Mouse (Mus musculus) MEL (cell line): ENCODE data around the gene Ell2. TPM values are rescaled to one million over a fixed set of nuclear protein-coding genes. Genes with fewer than 3 reads are reported as not detected.

ENCODE experiments used
- DNase-seq: peaks from one replicate; pipeline ENCODE4 v3.0.0; 2011; ENCODE audit warnings: low read depth, low spot score
- H3K27ac ChIP-seq: 2 replicates; pipeline ENCODE4 v1.5.1; 2012; ENCODE audit warnings: low read depth, mild to moderate bottlenecking, control low read depth, low read length, moderate library complexity; ENCODE audit not compliant: control insufficient read depth
- H3K27me3 ChIP-seq, 2 experiments: fragments of 150-350 bp in 1 of 2; sonication (generic) in 1 of 2; 2 replicates each; pipeline ENCODE4 v1.6.1; 2012; ENCODE audit warnings: low read length in 2 of 2, mild to moderate bottlenecking in 2 of 2, improper control_type of control experiment in 1 of 2, moderate library complexity in 1 of 2; ENCODE audit not compliant: insufficient read depth in 2 of 2, control insufficient read depth in 1 of 2
- H3K36me3 ChIP-seq, 2 experiments: 2 replicates each; pipeline ENCODE4 v1.6.1; 2012 to 2014; ENCODE audit warnings: low read length in 2 of 2, improper control_type of control experiment in 1 of 2, inconsistent platforms in 1 of 2, mild to moderate bottlenecking in 1 of 2; ENCODE audit not compliant: insufficient read depth in 2 of 2, control insufficient read depth in 1 of 2
- H3K4me1 ChIP-seq, 2 experiments: fragments of 150-350 bp in 1 of 2; sonication (generic) in 1 of 2; 2 replicates each; pipeline ENCODE4 v1.6.1; 2012; ENCODE audit warnings: low read length in 2 of 2, improper control_type of control experiment in 1 of 2, mild to moderate bottlenecking in 1 of 2; ENCODE audit not compliant: insufficient read depth in 2 of 2, control insufficient read depth in 1 of 2
- H3K4me3 ChIP-seq, 2 experiments: fragments of 150-350 bp in 1 of 2; sonication (generic) in 1 of 2; 2 replicates each; pipeline ENCODE4 v1.5.1; 2012; ENCODE audit warnings: low read depth in 2 of 2, low read length in 2 of 2, mild to moderate bottlenecking in 2 of 2, moderate library complexity in 2 of 2, control low read depth in 1 of 2, improper control_type of control experiment in 1 of 2; ENCODE audit not compliant: control insufficient read depth in 1 of 2, insufficient read depth in 1 of 2
- H3K79me2 ChIP-seq: 2 replicates; pipeline ENCODE4 v1.6.1; 2012; ENCODE audit warnings: mild to moderate bottlenecking, low read length, moderate library complexity; ENCODE audit not compliant: control insufficient read depth, poor library complexity, insufficient read depth
- H3K9ac ChIP-seq: 2 replicates; pipeline ENCODE4 v1.6.1; 2012; ENCODE audit warnings: low read depth, mild to moderate bottlenecking, control low read depth, low read length, moderate library complexity; ENCODE audit not compliant: control insufficient read depth, poor library complexity, severe bottlenecking
- H3K9me3 ChIP-seq: fragments of 150-350 bp; sonication (generic); replicated peaks from 2 replicates; pipeline ENCODE4 v1.6.1; 2012; ENCODE audit warnings: mild to moderate bottlenecking, low read length, improper control_type of control experiment, moderate library complexity; ENCODE audit not compliant: insufficient read depth
- BHLHE40 ChIP-seq: IDR thresholded peaks from 2 replicates; pipeline ENCODE4 v1.6.1; 2012; ENCODE audit warnings: low read depth, mild to moderate bottlenecking, inconsistent platforms, low read length, improper control_type of control experiment, borderline replicate concordance
- CHD1 ChIP-seq: IDR thresholded peaks from 2 replicates; pipeline ENCODE4 v1.6.1; 2012; ENCODE audit warnings: low read depth, mild to moderate bottlenecking, inconsistent platforms, low read length, improper control_type of control experiment
- CTCF ChIP-seq, 3 experiments: IDR thresholded peaks in 2 of 3; conservative IDR thresholded peaks in 1 of 3; 2 replicates each; pipeline ENCODE4 v1.5.1; 2011 to 2012; ENCODE audit warnings: low read length in 3 of 3, low read depth in 2 of 3, mild to moderate bottlenecking in 2 of 3, improper control_type of control experiment in 1 of 3, inconsistent platforms in 1 of 3, mixed read lengths in 1 of 3, moderate library complexity in 1 of 3; ENCODE audit not compliant: control insufficient read depth in 1 of 3, insufficient read depth in 1 of 3, poor library complexity in 1 of 3, severe bottlenecking in 1 of 3
- ELF1 ChIP-seq: IDR thresholded peaks from 2 replicates; pipeline ENCODE4 v1.6.1; 2014; ENCODE audit warnings: low read depth, mild to moderate bottlenecking, inconsistent platforms, low read length, improper control_type of control experiment, moderate library complexity
- EP300 ChIP-seq, 2 experiments: IDR thresholded peaks; 2 replicates each; pipeline ENCODE4 v1.6.1; 2011; ENCODE audit warnings: improper control_type of control experiment in 2 of 2, low read length in 2 of 2, low read depth in 1 of 2, mild to moderate bottlenecking in 1 of 2
- GATA1 ChIP-seq: IDR thresholded peaks from 2 replicates; pipeline ENCODE4 v1.6.1; 2011; ENCODE audit warnings: low read depth, low read length, improper control_type of control experiment
- HCFC1 ChIP-seq: IDR thresholded peaks from 2 replicates; pipeline ENCODE4 v1.6.1; 2012; ENCODE audit warnings: low read depth, mild to moderate bottlenecking, inconsistent platforms, low read length, improper control_type of control experiment, moderate library complexity
- KAT2A ChIP-seq: conservative IDR thresholded peaks from 2 replicates; pipeline ENCODE4 v1.6.1; 2012; ENCODE audit warnings: low read depth, low read length, improper control_type of control experiment, inconsistent platforms
- MAFK ChIP-seq: IDR thresholded peaks from 2 replicates; pipeline ENCODE4 v1.6.1; 2011; ENCODE audit warnings: low read depth, mild to moderate bottlenecking, low read length, improper control_type of control experiment, borderline replicate concordance
- MAX ChIP-seq: IDR thresholded peaks from 2 replicates; pipeline ENCODE4 v1.6.1; 2011; ENCODE audit warnings: low read length, improper control_type of control experiment
- MEF2A ChIP-seq: IDR thresholded peaks from 2 replicates; pipeline ENCODE4 v1.6.1; 2014; ENCODE audit warnings: low read depth, mild to moderate bottlenecking, inconsistent platforms, low read length, improper control_type of control experiment; ENCODE audit not compliant: poor library complexity, insufficient replicate concordance, severe bottlenecking; ENCODE audit errors: extremely low read depth
- MYC ChIP-seq: IDR thresholded peaks from 2 replicates; pipeline ENCODE4 v1.6.1; 2011; ENCODE audit warnings: low read depth, mild to moderate bottlenecking, low read length, improper control_type of control experiment, moderate library complexity
- NRF1 ChIP-seq: IDR thresholded peaks from 2 replicates; pipeline ENCODE4 v1.6.1; 2014; ENCODE audit warnings: low read depth, mild to moderate bottlenecking, inconsistent platforms, low read length, improper control_type of control experiment, moderate library complexity; ENCODE audit not compliant: poor library complexity, insufficient read depth, severe bottlenecking
- POLR2A ChIP-seq, 2 experiments: IDR thresholded peaks; 2 replicates each; pipeline ENCODE4 v1.6.1; 2011 to 2012; ENCODE audit warnings: low read length in 2 of 2, mild to moderate bottlenecking in 2 of 2, control low read depth in 1 of 2, improper control_type of control experiment in 1 of 2, low read depth in 1 of 2, moderate library complexity in 1 of 2; ENCODE audit not compliant: control insufficient read depth in 1 of 2, insufficient read depth in 1 of 2, poor library complexity in 1 of 2
- POLR2AphosphoS2 ChIP-seq: IDR thresholded peaks from 2 replicates; pipeline ENCODE4 v1.6.1; 2011; ENCODE audit warnings: low read length, improper control_type of control experiment
- RAD21 ChIP-seq: IDR thresholded peaks from 2 replicates; pipeline ENCODE4 v1.6.1; 2011; ENCODE audit warnings: mild to moderate bottlenecking, low read depth, low read length, improper control_type of control experiment
- RCOR1 ChIP-seq: IDR thresholded peaks from 2 replicates; pipeline ENCODE4 v1.6.1; 2012; ENCODE audit warnings: low read depth, mild to moderate bottlenecking, inconsistent platforms, low read length, improper control_type of control experiment
- SIN3A ChIP-seq: IDR thresholded peaks from 2 replicates; pipeline ENCODE4 v1.6.1; 2012; ENCODE audit warnings: low read length, improper control_type of control experiment, inconsistent platforms
- TBP ChIP-seq: IDR thresholded peaks from 2 replicates; pipeline ENCODE4 v1.8.0; 2011; ENCODE audit warnings: low read depth, low read length, improper control_type of control experiment
- TCF12 ChIP-seq: IDR thresholded peaks from 2 replicates; pipeline ENCODE4 v1.6.1; 2014; ENCODE audit warnings: low read depth, mild to moderate bottlenecking, inconsistent platforms, low read length, improper control_type of control experiment, moderate library complexity
- UBTF ChIP-seq: IDR thresholded peaks from 2 replicates; pipeline ENCODE4 v1.6.1; 2012; ENCODE audit warnings: low read depth, mild to moderate bottlenecking, inconsistent platforms, low read length, improper control_type of control experiment, moderate library complexity, borderline replicate concordance; ENCODE audit not compliant: insufficient read depth
- ZC3H11A ChIP-seq: IDR thresholded peaks from 2 replicates; pipeline ENCODE4 v1.6.1; 2012; ENCODE audit warnings: low read depth, mild to moderate bottlenecking, inconsistent platforms, low read length, improper control_type of control experiment
- ZKSCAN1 ChIP-seq: IDR thresholded peaks from 2 replicates; pipeline ENCODE4 v1.6.1; 2012; ENCODE audit warnings: low read depth, mild to moderate bottlenecking, inconsistent platforms, low read length, improper control_type of control experiment, moderate library complexity
- ZMIZ1 ChIP-seq: IDR thresholded peaks from 2 replicates; pipeline ENCODE4 v1.6.1; 2012; ENCODE audit warnings: low read depth, mild to moderate bottlenecking, inconsistent platforms, low read length, improper control_type of control experiment, moderate library complexity
- ZNF384 ChIP-seq: IDR thresholded peaks from 2 replicates; pipeline ENCODE4 v1.6.1; 2012; ENCODE audit warnings: low read depth, mild to moderate bottlenecking, inconsistent platforms, low read length, improper control_type of control experiment
- polyA plus RNA-seq, 2 experiments: library from polyadenylated mRNA; stranded (reverse) in 1 of 2; unstranded in 1 of 2; fragments of >175 nt in 1 of 2; fragments of >200 nt in 1 of 2; gene quantifications; 2 replicates each; pipeline versions ENCODE4 v1.2.1 to v1.2.4; 2012; ENCODE audit warnings: low replicate concordance in 2 of 2, low read depth in 1 of 2; ENCODE audit not compliant: insufficient read length in 2 of 2, insufficient read depth in 1 of 2, missing spikeins in 1 of 2
- total RNA-seq: library from RNA; depleted of rRNA; stranded (reverse); fragments of 300-350 nt; gene quantifications from 2 replicates; pipeline ENCODE4 v1.2.3, GENCODE M21; 2012

Gene Ell2
- total and polyA plus RNA-seq, 3 experiments, result 25.0 to 77.1 (median 52.5) TPM

- TF ChIP-seq ZKSCAN1 (no peak), KAT2A (no peak), MEF2A (no peak), ELF1 (no peak), SIN3A (peak; percentile 70), ZNF384 (no peak), RCOR1 (no peak), POLR2A (IDR thresholded peaks at IDR 0.05; ENCODE audit: control insufficient read depth in 1 of 2, insufficient read depth in 1 of 2, low read depth in 1 of 2, low read length in 2 of 2, poor library complexity in 1 of 2) (peak; percentile 91 to 95), MYC (no peak), POLR2AphosphoS2 (peak; percentile 85), TBP (peak; percentile 87), RAD21 (no peak), MAX (no peak; the same call in 1 of the 2 replicates), BHLHE40 (no peak), CHD1 (no peak), HCFC1 (peak; percentile 64), NRF1 (peak; percentile 34; the same call in 1 of the 2 replicates), MAFK (no peak), GATA1 (peak; percentile 70), ZMIZ1 (peak; percentile 95), EP300 (IDR thresholded peaks at IDR 0.05; ENCODE audit: low read depth in 1 of 2, low read length in 2 of 2) (no peak; a peak in 1 of 4 replicates)
Observed at GRCm38 (mm10) chr13:75706882-75707816, 592 bp downstream of the Ell2 start (continued).

GRCm38 (mm10) chr13:75707821-75708636 is 1.5 kb downstream of the Ell2 start:
- Histone ChIP-seq H3K9ac (peak overlapping the region; percentile 76), H3K36me3 (peaks cover 0 to 29% of the 10 kb centered on the region in 2 experiments; a peak in 2 of 4 replicates), H3K4me1 (peaks cover 14 to 23% of the 10 kb centered on the region in 2 experiments), H3K79me2 (peaks cover 36% of the 10 kb centered on the region), H3K4me3 (peak overlapping the region; percentile 90 to 98), H3K9me3 (no peaks in the 10 kb centered on the region), H3K27ac (peak overlapping the region; percentile 88), H3K27me3 (no peaks in the 10 kb centered on the region)
- TF ChIP-seq TBP (no peak), MAX (0 out of 2 replicates have a peak, but pooled peaks have one; percentile 5), SIN3A (no peak; the same call in 1 of the 2 replicates), UBTF (peak; percentile 3; the same call in 1 of the 2 replicates), TCF12 (no peak), KAT2A (no peak), ZC3H11A (no peak), CTCF (IDR thresholded peaks at IDR 0.05 in 2 of 3, conservative IDR thresholded peaks at IDR 0.05 in 1 of 3; ENCODE audit: control insufficient read depth in 1 of 3, insufficient read depth in 1 of 3, low read depth in 2 of 3, low read length in 3 of 3, poor library complexity in 1 of 3, severe bottlenecking in 1 of 3) (peak in 1 of 3 experiments; percentile 46; a peak in 2 of 6 replicates), GATA1 (no peak)
- peak; percentile 69 for DNase-seq
